Mouse (Mus musculus) heart, adult 2 months (tissue): ENCODE results near the gene Txndc9.

Experiments used
- CTCF ChIP-seq: fragments of 200-600 bp; IDR thresholded peaks from 2 replicates; pipeline ENCODE4 v1.8.1; 2022; ENCODE audit warnings: antibody characterized with exemption, mild to moderate bottlenecking, moderate library complexity
- EP300 ChIP-seq: fragments of 200-500 bp; IDR thresholded peaks from 2 replicates; pipeline ENCODE4 v1.6.1; 2011; ENCODE audit warnings: low read depth, low read length, control low read depth; ENCODE audit not compliant: insufficient read depth

DNA sequence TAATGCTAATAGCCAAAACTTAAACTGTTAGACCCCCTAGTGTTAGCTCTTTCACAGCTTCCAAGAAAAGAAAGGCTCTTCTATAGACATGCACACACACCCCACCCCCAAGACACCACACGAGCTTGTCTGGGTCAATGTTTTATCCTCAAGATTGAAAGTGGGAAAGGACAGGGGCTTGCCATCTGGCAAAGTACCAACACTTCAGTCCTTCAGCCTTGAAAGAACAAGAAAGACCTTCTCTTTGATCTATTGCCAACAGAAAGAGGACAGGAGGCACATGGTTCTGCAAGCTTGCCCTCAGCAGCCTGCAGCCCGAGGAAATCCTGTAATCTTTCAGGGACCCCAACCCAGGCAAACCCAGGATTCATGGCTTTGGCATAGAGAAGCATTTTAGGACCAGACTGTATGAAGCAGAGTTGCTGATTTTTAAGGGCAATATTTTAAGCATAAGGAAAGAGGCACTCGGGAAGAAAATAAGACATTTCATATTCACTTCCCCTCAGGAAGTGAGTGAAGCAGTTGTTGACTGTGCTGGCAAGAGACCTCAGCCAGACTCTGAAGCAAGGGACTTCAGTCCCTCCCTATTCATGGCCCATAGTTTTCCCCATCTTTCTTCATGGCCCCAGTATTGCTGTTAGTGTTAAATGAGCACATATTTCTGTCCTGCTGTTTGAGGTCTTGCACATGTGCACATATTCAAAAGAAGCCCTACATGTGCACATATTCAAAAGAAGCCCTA lies 40.8 kb downstream of the Txndc9 start:
- TF ChIP-seq CTCF: no peak
- TF ChIP-seq EP300: no peak
